Comparison of ENCODE assay signal across 31 mouse cellular contexts in genomic region chr13:23279576-23279975, GRCm38 (mm10). TPM values are rescaled to one million over a fixed set of nuclear protein-coding genes. Genes with fewer than 3 reads are reported as not detected.
A peak's percentile ranks its signal among the peaks of the same experiment; 100 is the strongest.
DNase-seq lines count a peak whose midpoint lies in the region; ATAC-seq and TF ChIP-seq lines count a peak whose summit lies in the region.
"Had no signal": no experiment of that assay in that cellular context is flagged by ENCODE, and none has a peak within 500 bp of the region (broad histone marks: within the 10 kb centered on the region; RNA-seq: fewer than 3 reads in every experiment).

No protein-coding gene starts in this region.

- no peaks in the 10 kb centered on the region for H3K36me3 ChIP-seq in midbrain, embryonic 11.5 days (ENCODE audit: control insufficient read depth, insufficient read depth, low read length)
- no peaks in the 10 kb centered on the region for H3K36me3 ChIP-seq in midbrain, embryonic 16.5 days (ENCODE audit: control insufficient read depth, insufficient read depth, low read length)
- no peaks in the 10 kb centered on the region for H3K36me3 ChIP-seq in lung, postnatal 0 days (ENCODE audit: insufficient read depth, low read length)
- H3K36me3 ChIP-seq: G1E had no signal

- H3K4me3 ChIP-seq in midbrain, embryonic 11.5 days (ENCODE audit: low read depth, low read length) = no peak overlapping the region
- H3K4me3 ChIP-seq in midbrain, embryonic 16.5 days (ENCODE audit: low read depth, low read length) = no peak overlapping the region
- no peak overlapping the region for H3K4me3 ChIP-seq in lung, postnatal 0 days (ENCODE audit: low read depth, low read length)

- TF ChIP-seq CTCF in lung, postnatal 0 days (IDR thresholded peaks at IDR 0.05) = no peak

- peak; percentile 61 for DNase-seq in midbrain, embryonic 11.5 days (ENCODE audit: low spot score, missing footprints)
- DNase-seq in ES-CJ7 (ENCODE audit: low read depth, low spot score) (peak; percentile 63), R1 (ENCODE audit: low read depth, low spot score) (peak; percentile 90), ZHBTc4 (ENCODE audit: low read depth, low spot score) (peak; percentile 48)
- DNase-seq in gastrocnemius, postnatal 10 days = no peak
- no peak for DNase-seq in adrenal gland, postnatal 14 days
- DNase-seq in lung, postnatal 0 days (ENCODE audit: low spot score) = no peak
- DNase-seq: adrenal gland, adult 2 months; adrenal gland, adult 8-10 months; adrenal gland, postnatal 10 days; adrenal gland, postnatal 25 days; adrenal gland, postnatal 36 days; B cell, adult 2 months; cerebellum, adult 11 months; cerebellum, adult 11-12 months; cerebellum, adult 18-20 months; cerebellum, adult 2 months; cerebellum, adult 8-10 months; cerebellum, adult 9-10 months had no signal

- H3K4me1 ChIP-seq in midbrain, embryonic 11.5 days (ENCODE audit: control insufficient read depth, insufficient read depth, low read length) = no peaks in the 10 kb centered on the region
- no peaks in the 10 kb centered on the region for H3K4me1 ChIP-seq in midbrain, embryonic 16.5 days (ENCODE audit: control insufficient read depth, insufficient read depth, low read length)
- no peaks in the 10 kb centered on the region for H3K4me1 ChIP-seq in lung, postnatal 0 days (ENCODE audit: insufficient read depth, low read depth, low read length)

- no peak overlapping the region for H3K27ac ChIP-seq in midbrain, embryonic 11.5 days (ENCODE audit: low read depth, low read length)
- no peak overlapping the region for H3K27ac ChIP-seq in midbrain, embryonic 16.5 days (ENCODE audit: low read length)
- no peak overlapping the region for H3K27ac ChIP-seq in lung, postnatal 0 days (ENCODE audit: low read length)

- no peaks in the 10 kb centered on the region for H3K9me3 ChIP-seq in midbrain, embryonic 11.5 days (ENCODE audit: control insufficient read depth, low read length)
- no peaks in the 10 kb centered on the region for H3K9me3 ChIP-seq in midbrain, embryonic 16.5 days (replicated peaks; ENCODE audit: control insufficient read depth, low read length, poor library complexity, severe bottlenecking)
- no peaks in the 10 kb centered on the region for H3K9me3 ChIP-seq in lung, postnatal 0 days (ENCODE audit: low read length)
- H3K9me3 ChIP-seq: G1E had no signal

- TF ChIP-seq EP300 in lung, postnatal 0 days (IDR thresholded peaks at IDR 0.05) = no peak

- H3K4me2 ChIP-seq in midbrain, embryonic 11.5 days = no peak overlapping the region
- no peak overlapping the region for H3K4me2 ChIP-seq in midbrain, embryonic 16.5 days (ENCODE audit: low read length)
- no peak overlapping the region for H3K4me2 ChIP-seq in lung, postnatal 0 days (replicated peaks; ENCODE audit: low read depth, low read length)

- no peak overlapping the region for H3K9ac ChIP-seq in midbrain, embryonic 11.5 days (ENCODE audit: low read length)
- no peak overlapping the region for H3K9ac ChIP-seq in midbrain, embryonic 16.5 days (ENCODE audit: low read depth, low read length)
- H3K9ac ChIP-seq in lung, postnatal 0 days (replicated peaks; ENCODE audit: low read depth) = no peak overlapping the region

- no peaks in the 10 kb centered on the region for H3K27me3 ChIP-seq in midbrain, embryonic 11.5 days (ENCODE audit: control insufficient read depth, insufficient read depth, low read length)
- peaks cover 2% of the 10 kb centered on the region for H3K27me3 ChIP-seq in midbrain, embryonic 16.5 days (ENCODE audit: control insufficient read depth, insufficient read depth, low read depth, low read length)
- no peaks in the 10 kb centered on the region for H3K27me3 ChIP-seq in lung, postnatal 0 days (replicated peaks; ENCODE audit: insufficient read depth, low read length)
- H3K27me3 ChIP-seq: CH12.LX, Patski had no signal

- no peak for ATAC-seq in midbrain, embryonic 11.5 days (ENCODE audit: low FRiP score)
- no peak for ATAC-seq in midbrain, embryonic 16.5 days
- no peak for ATAC-seq in lung, postnatal 0 days
- ATAC-seq: activated CD4-positive, CD25-positive, alpha-beta regulatory T cell, adult 4 months; CD4-positive, CD25-positive, alpha-beta regulatory T cell, adult 4 months; Patski had no signal

- whole genome bisulfite sequencing in midbrain, embryonic 11.5 days = 85% methylated on average over 4 of the region's 4 CpGs
- 94% methylated on average over 4 of the region's 4 CpGs for WGBS in midbrain, embryonic 16.5 days
- WGBS in lung, postnatal 0 days = 79% methylated on average over 4 of the region's 4 CpGs

RNA-seq across cellular contexts. Expression of gene Vmn1r223, which starts 32.6 kb away (rescaled TPM):
- not detected in 2 replicates for polyA plus RNA-seq in midbrain, embryonic 11.5 days (2014; fragmentation: Nextera tagmentation; extraction: Ambion mirVana)
- polyA plus RNA-seq in midbrain, embryonic 16.5 days (2015; fragmentation: Nextera tagmentation; extraction: Ambion mirVana) = not detected in 2 replicates
- not detected for total RNA-seq in gastrocnemius, postnatal 10 days (2021)
- total RNA-seq in adrenal gland, postnatal 14 days (2021) = not detected in 2 replicates
- polyA plus RNA-seq in lung, postnatal 0 days (2015; fragmentation: Nextera tagmentation; extraction: Ambion mirVana) = not detected in 2 replicates
- total RNA-seq: adrenal gland, adult 18-20 months; adrenal gland, adult 2 months; adrenal gland, adult 8-10 months; adrenal gland, postnatal 10 days; adrenal gland, postnatal 25 days; adrenal gland, postnatal 36 days; adrenal gland, postnatal 4 days; CH12.LX; ES-E14; MEL had no signal
- polyA plus RNA-seq: activated CD4-positive, CD25-positive, alpha-beta regulatory T cell, adult 4 months; adrenal gland, adult 2 months; brain, embryonic 14.5 days; C2C12; CD4-positive, CD25-positive, alpha-beta regulatory T cell, adult 4 months; cerebellum, adult 2 months; G1E; Patski had no signal

RNA-seq across cellular contexts. Expression of gene Vmn1r222, which starts 43.8 kb away (rescaled TPM):
- not detected in 2 replicates for polyA plus RNA-seq in midbrain, embryonic 11.5 days (2014; fragmentation: Nextera tagmentation; extraction: Ambion mirVana)
- not detected in 2 replicates for polyA plus RNA-seq in midbrain, embryonic 16.5 days (2015; fragmentation: Nextera tagmentation; extraction: Ambion mirVana)
- total RNA-seq in gastrocnemius, postnatal 10 days (2021) = not detected
- total RNA-seq in adrenal gland, postnatal 14 days (2021) = not detected in 2 replicates
- not detected in 2 replicates for polyA plus RNA-seq in lung, postnatal 0 days (2015; fragmentation: Nextera tagmentation; extraction: Ambion mirVana)
- total RNA-seq: adrenal gland, adult 18-20 months; adrenal gland, adult 2 months; adrenal gland, adult 8-10 months; adrenal gland, postnatal 10 days; adrenal gland, postnatal 25 days; adrenal gland, postnatal 36 days; adrenal gland, postnatal 4 days; CH12.LX; ES-E14; G1E; MEL had no signal
- polyA plus RNA-seq: activated CD4-positive, CD25-positive, alpha-beta regulatory T cell, adult 4 months; adrenal gland, adult 2 months; brain, embryonic 14.5 days; C2C12; CD4-positive, CD25-positive, alpha-beta regulatory T cell, adult 4 months; cerebellum, adult 2 months; G1E; Patski had no signal

Comparison
In these comparisons a context has a peak if more than half of its experiments do, and no peak if none do; other contexts are left out.
1. DNase-seq: peak in midbrain, embryonic 11.5 days (single experiment), ES-CJ7 (single experiment), R1 (single experiment) and ZHBTc4 (single experiment); none in gastrocnemius, postnatal 10 days (single experiment), adrenal gland, postnatal 14 days (single experiment) and lung, postnatal 0 days (single experiment).